Mouse (Mus musculus): ENCODE data around the gene Nectin4. TPM values are rescaled to one million over a fixed set of nuclear protein-coding genes. Genes with fewer than 3 reads are reported as not detected.

Nectin4 gene
- polyA plus RNA-seq, 1 experiment from 2014 or later: 61.5 TPM

Other genes starting within 250 kb of the Nectin4 start
- gene Sdhc, start 219.5 kb upstream of the Nectin4 start, polyA plus RNA-seq (2015; fragmentation: Nextera tagmentation; extraction: Ambion mirVana): 235 and 256 TPM in 2 replicates
- gene Mpz, start 219.4 kb upstream of the Nectin4 start, polyA plus RNA-seq (2015; fragmentation: Nextera tagmentation; extraction: Ambion mirVana): 6.8 and 9.3 TPM in 2 replicates
- 5.8 and 7.1 TPM in 2 replicates for gene Pcp4l1, start 173.8 kb upstream of the Nectin4 start, polyA plus RNA-seq (2015; fragmentation: Nextera tagmentation; extraction: Ambion mirVana)
- 0.11 and 0.33 TPM in 2 replicates for gene Nr1i3, start 156.1 kb upstream of the Nectin4 start, polyA plus RNA-seq (2015; fragmentation: Nextera tagmentation; extraction: Ambion mirVana)
- 29.8 and 32.7 TPM in 2 replicates for gene Tomm40l, start 147.6 kb upstream of the Nectin4 start, polyA plus RNA-seq (2015; fragmentation: Nextera tagmentation; extraction: Ambion mirVana)
- gene Apoa2, start 145.0 kb upstream of the Nectin4 start, polyA plus RNA-seq (2015; fragmentation: Nextera tagmentation; extraction: Ambion mirVana): 3.6 and 17.5 TPM in 2 replicates
- 94.7 and 98.6 TPM in 2 replicates for gene Fcer1g, start 135.7 kb upstream of the Nectin4 start, polyA plus RNA-seq (2015; fragmentation: Nextera tagmentation; extraction: Ambion mirVana)
- gene Adamts4, start 119.7 kb upstream of the Nectin4 start, polyA plus RNA-seq (2015; fragmentation: Nextera tagmentation; extraction: Ambion mirVana): 17.6 and 19.4 TPM in 2 replicates
- 217 and 252 TPM in 2 replicates for gene Ndufs2, start 118.7 kb upstream of the Nectin4 start, polyA plus RNA-seq (2015; fragmentation: Nextera tagmentation; extraction: Ambion mirVana)
- gene B4galt3, start 99.8 kb upstream of the Nectin4 start, polyA plus RNA-seq (2015; fragmentation: Nextera tagmentation; extraction: Ambion mirVana): 63.2 and 69.1 TPM in 2 replicates
- gene Ppox, start 88.9 kb upstream of the Nectin4 start, polyA plus RNA-seq (2015; fragmentation: Nextera tagmentation; extraction: Ambion mirVana): 44.7 and 49.5 TPM in 2 replicates
- gene Usp21, start 82.1 kb upstream of the Nectin4 start, polyA plus RNA-seq (2015; fragmentation: Nextera tagmentation; extraction: Ambion mirVana): 81.5 and 83.1 TPM in 2 replicates
- 113 and 116 TPM in 2 replicates for gene Ufc1, start 75.1 kb upstream of the Nectin4 start, polyA plus RNA-seq (2015; fragmentation: Nextera tagmentation; extraction: Ambion mirVana)
- gene Dedd, start 41.0 kb upstream of the Nectin4 start, polyA plus RNA-seq (2015; fragmentation: Nextera tagmentation; extraction: Ambion mirVana): 52.2 and 56.9 TPM in 2 replicates
- gene Nit1, start 24.5 kb upstream of the Nectin4 start, polyA plus RNA-seq (2015; fragmentation: Nextera tagmentation; extraction: Ambion mirVana): 38.8 and 38.9 TPM in 2 replicates
- 93.0 and 95.1 TPM in 2 replicates for gene Pfdn2, start 24.4 kb upstream of the Nectin4 start, polyA plus RNA-seq (2015; fragmentation: Nextera tagmentation; extraction: Ambion mirVana)
- 1.5 TPM in 2 replicates for gene Klhdc9, start 9.3 kb upstream of the Nectin4 start, polyA plus RNA-seq (2015; fragmentation: Nextera tagmentation; extraction: Ambion mirVana)
- 2.9 and 3.2 TPM in 2 replicates for gene Arhgap30, start 18.9 kb downstream of the Nectin4 start, polyA plus RNA-seq (2015; fragmentation: Nextera tagmentation; extraction: Ambion mirVana)
- 71.1 and 75.8 TPM in 2 replicates for gene Usf1, start 41.2 kb downstream of the Nectin4 start, polyA plus RNA-seq (2015; fragmentation: Nextera tagmentation; extraction: Ambion mirVana)
- gene Tstd1, start 48.8 kb downstream of the Nectin4 start, polyA plus RNA-seq (2015; fragmentation: Nextera tagmentation; extraction: Ambion mirVana): 5.2 and 8.5 TPM in 2 replicates
- 68.3 and 70.6 TPM in 2 replicates for gene F11r, start 67.4 kb downstream of the Nectin4 start, polyA plus RNA-seq (2015; fragmentation: Nextera tagmentation; extraction: Ambion mirVana)
- 17.3 and 21.1 TPM in 2 replicates for gene Alyref2, start 133.4 kb downstream of the Nectin4 start, polyA plus RNA-seq (2015; fragmentation: Nextera tagmentation; extraction: Ambion mirVana)
- not detected in 2 replicates for gene Itln1, start 165.2 kb downstream of the Nectin4 start, polyA plus RNA-seq (2015; fragmentation: Nextera tagmentation; extraction: Ambion mirVana)
- gene Cd244a, start 189.1 kb downstream of the Nectin4 start, polyA plus RNA-seq (2015; fragmentation: Nextera tagmentation; extraction: Ambion mirVana): 0.08 and 0.12 TPM in 2 replicates
- gene Ly9, start 237.3 kb downstream of the Nectin4 start, polyA plus RNA-seq (2015; fragmentation: Nextera tagmentation; extraction: Ambion mirVana): 0.73 TPM in 2 replicates

Data from limb, embryonic 15.5 days (tissue).